Mouse (Mus musculus) cortical plate, adult 2 months (tissue): Measurements from ENCODE around the gene Clec3b. TPM values are rescaled to one million over a fixed set of nuclear protein-coding genes. Genes with fewer than 3 reads are reported as not detected.

Experiments
- H3K27ac ChIP-seq: fragments of 200-500 bp; 2 replicates; pipeline ENCODE4 v1.5.1; 2012; ENCODE audit warnings: low read length, control low read depth, inconsistent platforms; ENCODE audit not compliant: insufficient read depth
- H3K4me1 ChIP-seq: fragments of 200-500 bp; 2 replicates; pipeline ENCODE4 v1.6.1; 2011; ENCODE audit warnings: low read length; ENCODE audit not compliant: control insufficient read depth, insufficient read depth
- H3K4me3 ChIP-seq: fragments of 200-500 bp; 2 replicates; pipeline ENCODE4 v1.5.1; 2011; ENCODE audit warnings: mild to moderate bottlenecking, low read length, control low read depth; ENCODE audit not compliant: insufficient read depth
- CTCF ChIP-seq: fragments of 200-500 bp; IDR thresholded peaks from 2 replicates; pipeline ENCODE4 v1.5.1; 2011; ENCODE audit warnings: mild to moderate bottlenecking, control low read depth, low read length; ENCODE audit not compliant: insufficient read depth; ENCODE audit errors: extremely low read depth
- POLR2A ChIP-seq: fragments of 200-500 bp; IDR thresholded peaks from 2 replicates; pipeline ENCODE4 v1.6.1; 2011; ENCODE audit warnings: mild to moderate bottlenecking, low read length, control low read depth; ENCODE audit not compliant: insufficient read depth; ENCODE audit errors: extremely low read depth
- polyA plus RNA-seq: library from polyadenylated mRNA; depleted of rRNA; stranded (reverse); fragments of >200 nt; gene quantifications from 2 replicates; pipeline ENCODE4 v1.2.3, GENCODE M21; 2012

Clec3b gene
- polyA plus RNA-seq, 1 experiment = 4.0 TPM

- TF ChIP-seq CTCF (no peak), POLR2A (no peak)
These were observed 27.7 kb upstream of the Clec3b start for GRCm38 (mm10) chr9:123123017-123123416.

GRCm38 (mm10) chr9:123123571-123124412 is 27.0 kb upstream of the Clec3b start:
- H3K4me3 ChIP-seq = no peak overlapping the region
- TF ChIP-seq POLR2A (no peak), CTCF (peak; percentile 66)
- no peak overlapping the region for H3K27ac ChIP-seq
- no peaks in the 10 kb centered on the region; the same call in 1 of the 2 replicates for H3K4me1 ChIP-seq

More at GRCm38 (mm10) chr9:123123017-123123416, 27.7 kb upstream of the Clec3b start:
- Histone ChIP-seq H3K4me3 (no peak overlapping the region), H3K4me1 (no peaks in the 10 kb centered on the region; the same call in 1 of the 2 replicates), H3K27ac (no peak overlapping the region)

- no peaks in the 10 kb centered on the region; the same call in 1 of the 2 replicates for H3K4me1 ChIP-seq
- no peak for TF ChIP-seq POLR2A
- TF ChIP-seq CTCF = no peak
- no peak overlapping the region for H3K27ac ChIP-seq
- H3K4me3 ChIP-seq = no peak overlapping the region
These were observed 26.2 kb upstream of the Clec3b start for GRCm38 (mm10) chr9:123124413-123124981.

- no peaks in the 10 kb centered on the region; the same call in 1 of the 2 replicates for H3K4me1 ChIP-seq
- no peak overlapping the region for H3K4me3 ChIP-seq
- no peak for TF ChIP-seq POLR2A
- no peak for TF ChIP-seq CTCF
- H3K27ac ChIP-seq = no peak overlapping the region
These were observed 23.1 kb upstream of the Clec3b start for GRCm38 (mm10) chr9:123127663-123128062.

GRCm38 (mm10) chr9:123132994-123133393 is 17.8 kb upstream of the Clec3b start:
- TF ChIP-seq POLR2A = no peak
- TF ChIP-seq CTCF = no peak
- Histone ChIP-seq H3K4me3 (no peak overlapping the region), H3K4me1 (no peaks in the 10 kb centered on the region), H3K27ac (no peak overlapping the region)

GRCm38 (mm10) chr9:123136953-123137682 is 13.6 kb upstream of the Clec3b start:
- no peak overlapping the region for H3K4me3 ChIP-seq
- TF ChIP-seq CTCF = no peak
- no peak for TF ChIP-seq POLR2A
- H3K4me1 ChIP-seq = no peaks in the 10 kb centered on the region
- H3K27ac ChIP-seq = no peak overlapping the region

- H3K4me3 ChIP-seq = no peak overlapping the region
- no peaks in the 10 kb centered on the region for H3K4me1 ChIP-seq
- peak overlapping the region; percentile 29; the same call in 1 of the 2 replicates for H3K27ac ChIP-seq
- TF ChIP-seq CTCF (no peak), POLR2A (no peak)
These were observed 11.8 kb upstream of the Clec3b start for GRCm38 (mm10) chr9:123138891-123139474.

- TF ChIP-seq POLR2A = no peak
- no peak for TF ChIP-seq CTCF
- Histone ChIP-seq H3K27ac (no peak overlapping the region; the same call in 1 of the 2 replicates), H3K4me3 (no peak overlapping the region), H3K4me1 (no peaks in the 10 kb centered on the region)
These were observed 10.7 kb upstream of the Clec3b start for GRCm38 (mm10) chr9:123139887-123140614.

GRCm38 (mm10) chr9:123148430-123148829 is 2.3 kb upstream of the Clec3b start:
- no peak overlapping the region for H3K27ac ChIP-seq
- no peaks in the 10 kb centered on the region for H3K4me1 ChIP-seq
- TF ChIP-seq CTCF (no peak), POLR2A (no peak)
- H3K4me3 ChIP-seq = no peak overlapping the region
